Mouse (Mus musculus) myocyte (in vitro differentiated cells): ENCODE results near the gene Zfhx3.

ENCODE experiments used
- CEBPB ChIP-seq: IDR thresholded peaks from 2 replicates; pipeline ENCODE4 v1.6.1; 2011; ENCODE audit warnings: mild to moderate bottlenecking, moderate library complexity; ENCODE audit not compliant: poor library complexity, insufficient read depth, severe bottlenecking
- E2F4 ChIP-seq: IDR thresholded peaks from one replicate; pipeline ENCODE4 v1.6.1; 2011; ENCODE audit warnings: mild to moderate bottlenecking, control low read depth, moderate library complexity; ENCODE audit not compliant: insufficient read depth
- MAX ChIP-seq: IDR thresholded peaks from one replicate; pipeline ENCODE4 v1.6.1; 2011; ENCODE audit warnings: low read depth, mild to moderate bottlenecking, control low read depth
- POLR2A ChIP-seq: IDR thresholded peaks from one replicate; pipeline ENCODE4 v1.6.1; 2011; ENCODE audit warnings: low read depth, mild to moderate bottlenecking, control low read depth, moderate library complexity; ENCODE audit not compliant: insufficient read length
- REST ChIP-seq: IDR thresholded peaks from one replicate; pipeline ENCODE4 v1.6.1; 2011; ENCODE audit warnings: mild to moderate bottlenecking, control low read depth, moderate library complexity; ENCODE audit not compliant: insufficient read depth, insufficient read length
- TCF12 ChIP-seq: IDR thresholded peaks from one replicate; pipeline ENCODE4 v1.6.1; 2011; ENCODE audit warnings: mild to moderate bottlenecking, control low read depth; ENCODE audit not compliant: poor library complexity, insufficient read depth, severe bottlenecking
- USF1 ChIP-seq: IDR thresholded peaks from one replicate; pipeline ENCODE4 v1.6.1; 2011; ENCODE audit warnings: low read depth, mild to moderate bottlenecking, control low read depth, moderate library complexity

GRCm38 (mm10) chr8:108437316-108437830 lies 494.9 kb downstream of the Zfhx3 start:
- no peak for TF ChIP-seq TCF12
- TF ChIP-seq POLR2A: no peak
- TF ChIP-seq REST: no peak
- no peak for TF ChIP-seq MAX
- no peak for TF ChIP-seq E2F4
- TF ChIP-seq USF1: no peak
- TF ChIP-seq CEBPB: no peak
